Mouse (Mus musculus): ENCODE measurements at regions not wholly inside any gene's neighbourhood (a gene's known extent, or its start where the extent isn't known, plus 50 kb on each side); places are given as distances from the start of the nearest gene placed in this dataset.

DNA sequence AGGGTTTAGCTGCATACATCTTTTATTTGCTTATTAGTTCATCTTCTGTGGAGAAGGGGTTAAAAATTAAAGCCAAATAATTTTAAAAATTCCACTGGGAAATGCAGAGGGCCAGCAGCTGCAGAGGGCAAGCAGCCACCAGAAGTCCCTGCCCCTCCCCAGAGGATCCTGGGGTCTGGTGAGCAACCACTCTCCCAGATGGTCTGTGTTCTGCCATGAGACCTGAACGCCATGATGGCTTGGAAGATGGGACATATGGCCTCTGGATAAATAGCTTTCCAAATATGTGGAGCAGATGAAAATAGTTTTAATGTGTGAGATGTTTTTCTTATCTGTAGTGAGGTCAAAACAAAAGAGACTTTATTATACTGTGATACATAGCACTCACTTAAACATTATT lies 326.1 kb upstream of the Gm5148 start:
- DNase-seq (ENCODE audit: inconsistent age in 2 of 2, low spot score in 1 of 2): no peak

- no peak for DNase-seq (ENCODE audit: inconsistent age in 2 of 2, low spot score in 1 of 2)
These were observed 325.0 kb upstream of the Gm5148 start for GRCm38 (mm10) chr3:38049290-38049689.

DNA sequence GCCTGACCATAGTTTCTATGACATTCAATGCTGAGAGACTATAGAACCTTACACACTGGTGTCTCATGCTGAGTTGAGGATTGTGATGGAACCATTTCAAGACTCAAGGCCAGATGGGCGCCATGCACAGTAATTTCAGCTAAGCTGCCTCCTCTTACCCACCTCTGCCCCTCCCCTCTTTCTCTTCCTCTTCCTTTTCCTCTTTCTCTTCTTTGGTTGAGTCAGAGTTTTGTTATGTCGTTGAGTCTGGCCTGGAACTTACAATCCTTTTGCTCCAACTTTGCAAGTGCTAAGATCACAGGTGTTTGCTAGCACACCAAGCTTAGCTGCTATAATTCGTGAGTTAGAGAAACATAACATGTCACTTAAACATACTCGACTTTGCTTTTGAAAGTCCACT lies 323.2 kb upstream of the Gm5148 start:
- DNase-seq (ENCODE audit: inconsistent age in 2 of 2, low spot score in 1 of 2): no peak

- no peak for DNase-seq (ENCODE audit: inconsistent age in 2 of 2, low spot score in 1 of 2)
These were observed 322.3 kb upstream of the Gm5148 start for GRCm38 (mm10) chr3:38046611-38047010.

GRCm38 (mm10) chr3:38045989-38046388 lies 321.7 kb upstream of the Gm5148 start:
- no peak for DNase-seq (ENCODE audit: inconsistent age in 2 of 2, low spot score in 1 of 2)

DNA sequence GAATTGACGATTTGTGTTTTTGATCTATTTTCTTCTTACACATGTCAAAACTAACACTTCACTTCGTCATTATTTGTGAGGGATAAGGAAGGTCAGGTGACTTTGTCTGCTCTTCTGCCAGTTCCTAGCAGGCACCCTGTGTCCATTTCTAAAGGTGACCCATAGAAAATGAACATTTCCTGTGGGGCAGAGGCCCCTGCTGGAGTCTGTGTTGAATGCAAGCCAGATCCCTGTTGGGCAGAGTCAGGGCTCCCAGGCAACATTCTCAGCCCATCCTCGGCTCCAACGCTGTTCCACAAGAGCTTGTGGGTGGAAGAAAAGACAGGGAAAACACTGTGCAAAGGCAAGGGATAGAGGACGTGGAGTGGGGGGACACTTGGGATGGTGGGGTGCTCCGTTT lies 321.2 kb upstream of the Gm5148 start:
- no peak for DNase-seq (ENCODE audit: inconsistent age in 2 of 2, low spot score in 1 of 2)

DNA sequence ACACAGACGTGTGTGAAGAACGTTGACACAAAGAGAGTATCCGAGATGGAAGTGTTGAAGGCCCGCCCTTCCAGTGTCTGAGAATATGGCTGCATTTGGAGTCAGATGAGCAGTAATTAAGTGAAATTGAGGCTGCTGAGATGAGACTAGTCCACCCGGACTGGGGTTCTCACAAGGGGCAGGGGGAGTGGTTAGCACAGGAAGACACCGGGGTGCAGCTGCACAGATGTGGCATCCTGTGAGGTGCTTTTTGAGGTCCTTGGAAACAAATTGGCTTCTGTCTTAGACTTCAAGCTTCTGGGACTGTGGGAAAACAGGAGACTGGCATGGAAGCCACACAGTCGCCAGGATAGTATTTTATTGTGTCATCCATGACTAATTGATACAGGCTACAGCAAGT lies 320.0 kb upstream of the Gm5148 start:
- DNase-seq (ENCODE audit: inconsistent age in 2 of 2, low spot score in 1 of 2): no peak

DNA sequence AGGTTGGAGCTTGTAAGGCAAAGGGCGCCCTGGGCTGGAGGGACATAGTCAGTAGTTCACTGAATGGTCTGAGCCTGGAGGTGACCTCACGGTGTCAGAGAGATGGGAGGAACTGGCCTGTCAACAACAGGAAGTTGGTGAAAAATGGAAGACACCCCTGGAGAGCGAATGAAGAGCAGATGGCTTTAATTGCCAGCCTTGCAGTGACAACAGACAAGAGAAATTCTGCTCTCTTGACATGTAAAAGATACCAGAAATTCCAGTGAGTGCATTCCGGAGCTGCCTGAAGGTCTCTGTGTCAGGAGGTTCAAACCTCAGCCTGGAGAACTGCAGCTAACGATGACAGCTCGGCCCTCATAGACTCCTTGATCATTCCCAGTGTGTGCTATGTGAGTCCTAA lies 318.3 kb upstream of the Gm5148 start:
- DNase-seq (ENCODE audit: inconsistent age in 2 of 2, low spot score in 1 of 2): peak; percentile 23 to 56

DNA sequence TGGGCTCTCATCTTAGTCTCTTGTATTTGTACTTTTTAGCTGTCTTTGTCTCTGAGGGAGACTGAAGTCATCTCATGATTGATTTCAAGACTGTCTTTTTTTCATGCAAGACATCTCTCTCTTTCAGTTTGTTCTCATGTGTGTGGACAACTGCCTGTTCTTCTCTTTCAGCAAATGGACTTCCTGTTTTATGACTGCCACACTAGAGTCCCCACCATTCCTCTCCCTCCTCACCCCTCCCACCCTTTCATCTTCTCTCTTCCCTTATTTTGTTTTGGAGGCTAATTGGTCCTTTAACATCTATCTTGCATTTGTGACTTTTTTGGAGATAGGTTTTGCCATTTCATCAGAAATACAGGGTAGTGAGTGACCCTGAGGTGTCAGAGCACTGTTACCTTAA lies 311.8 kb upstream of the Gm5148 start:
- DNase-seq (ENCODE audit: inconsistent age in 2 of 2, low spot score in 1 of 2): no peak

GRCm38 (mm10) chr3:38034138-38034537 lies 309.8 kb upstream of the Gm5148 start:
- no peak for DNase-seq (ENCODE audit: inconsistent age in 2 of 2, low spot score in 1 of 2)

- no peak for DNase-seq (ENCODE audit: inconsistent age in 2 of 2, low spot score in 1 of 2)
These were observed 290.5 kb upstream of the Gm5148 start for GRCm38 (mm10) chr3:38014768-38015167.

DNA sequence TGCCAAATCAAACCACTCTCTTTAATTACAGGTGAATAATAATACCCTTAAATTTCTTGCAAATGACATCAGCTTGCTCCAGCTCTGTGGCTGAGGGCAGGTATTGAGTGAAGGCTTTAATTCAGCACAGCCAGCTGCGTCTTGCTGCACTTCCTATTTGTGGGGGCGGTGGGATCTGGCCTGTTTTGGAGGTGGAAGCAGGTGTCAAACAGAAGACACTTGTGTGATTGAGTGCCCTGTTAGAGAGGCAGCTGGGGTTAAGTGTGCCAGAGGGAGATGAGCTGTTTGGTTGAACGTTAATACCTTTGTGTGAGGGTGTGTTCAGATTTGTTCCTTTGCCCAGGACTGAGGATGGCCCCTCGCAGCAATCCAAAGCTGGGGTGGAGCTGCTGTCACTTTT lies 284.9 kb upstream of the Gm5148 start:
- no peak for DNase-seq (ENCODE audit: inconsistent age in 2 of 2, low spot score in 1 of 2)

- DNase-seq (ENCODE audit: inconsistent age in 2 of 2, low spot score in 1 of 2): no peak
These were observed 284.0 kb upstream of the Gm5148 start for GRCm38 (mm10) chr3:38008321-38008720.

DNA sequence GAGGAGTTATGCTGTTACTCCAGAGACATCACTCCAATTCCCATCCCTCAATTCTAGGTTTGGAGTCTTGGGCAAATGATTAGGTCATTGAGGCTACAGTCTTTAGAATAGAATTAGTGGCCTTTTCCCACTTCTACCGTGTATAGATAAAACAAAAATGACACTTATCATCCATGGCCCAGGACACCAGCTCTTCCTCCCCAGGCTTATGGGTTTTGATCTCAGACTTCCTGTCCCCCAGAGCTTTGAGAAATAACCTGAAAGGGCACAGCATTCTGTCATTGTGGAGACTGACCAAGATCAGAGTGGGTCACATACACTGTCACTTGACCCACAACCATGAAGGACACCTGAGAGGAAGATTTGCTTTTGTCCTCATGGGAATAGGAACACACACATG lies 283.3 kb upstream of the Gm5148 start:
- DNase-seq (ENCODE audit: inconsistent age in 2 of 2, low spot score in 1 of 2): no peak

DNA sequence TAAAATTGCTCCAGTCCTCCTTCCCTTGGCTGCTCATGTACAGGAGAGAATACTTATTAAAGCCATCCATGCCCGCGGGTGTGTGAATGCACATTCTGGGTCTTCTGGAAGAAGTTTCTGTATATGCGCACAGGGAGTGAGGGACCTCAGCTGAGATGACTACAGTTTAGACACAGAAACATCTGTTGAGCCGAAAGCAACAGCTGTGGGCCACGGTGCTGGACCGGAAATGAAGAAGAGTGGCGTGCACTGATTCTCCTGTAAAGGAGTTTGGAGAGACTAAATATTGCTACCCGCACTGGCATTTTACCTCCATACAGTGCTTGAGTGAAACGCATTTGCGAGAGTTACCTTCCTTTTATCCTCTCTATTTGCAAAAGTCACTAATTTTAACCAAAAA lies 278.0 kb upstream of the Gm5148 start:
- DNase-seq (ENCODE audit: inconsistent age in 2 of 2, low spot score in 1 of 2): no peak

DNA sequence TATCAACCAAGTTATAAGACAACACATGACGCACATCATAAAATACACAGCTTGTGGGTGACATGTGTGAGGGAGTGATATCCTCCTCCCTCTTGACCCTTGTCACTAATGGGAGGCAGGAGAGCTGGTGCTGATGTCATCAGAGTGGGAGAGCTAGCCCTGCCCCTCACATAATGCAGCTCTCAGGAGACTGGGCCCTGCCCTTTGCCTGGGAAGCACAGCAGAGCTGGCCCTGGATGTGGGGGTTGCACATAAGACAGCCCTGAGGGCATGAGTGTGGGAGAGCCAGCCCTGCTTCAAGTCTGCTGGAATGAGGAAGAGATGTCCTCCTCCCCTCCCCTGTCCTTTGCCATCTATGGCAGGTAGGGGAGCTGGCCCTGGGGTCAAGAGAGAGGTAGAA lies 275.5 kb upstream of the Gm5148 start:
- no peak for DNase-seq (ENCODE audit: inconsistent age in 2 of 2, low spot score in 1 of 2)

GRCm38 (mm10) chr3:37997998-37998397 lies 273.7 kb upstream of the Gm5148 start:
- no peak for DNase-seq (ENCODE audit: inconsistent age in 2 of 2, low spot score in 1 of 2)

GRCm38 (mm10) chr3:37989992-37990391 lies 265.7 kb upstream of the Gm5148 start:
- DNase-seq (ENCODE audit: inconsistent age in 2 of 2, low spot score in 1 of 2): no peak

- no peak for DNase-seq (ENCODE audit: inconsistent age in 2 of 2, low spot score in 1 of 2)
These were observed 263.6 kb upstream of the Gm5148 start for GRCm38 (mm10) chr3:37987775-37988505.

- DNase-seq (ENCODE audit: inconsistent age in 2 of 2, low spot score in 1 of 2): no peak
These were observed 262.9 kb upstream of the Gm5148 start for GRCm38 (mm10) chr3:37987007-37987774.

- DNase-seq (ENCODE audit: inconsistent age in 2 of 2, low spot score in 1 of 2): no peak
These were observed 260.4 kb upstream of the Gm5148 start for GRCm38 (mm10) chr3:37984706-37985105.

DNA sequence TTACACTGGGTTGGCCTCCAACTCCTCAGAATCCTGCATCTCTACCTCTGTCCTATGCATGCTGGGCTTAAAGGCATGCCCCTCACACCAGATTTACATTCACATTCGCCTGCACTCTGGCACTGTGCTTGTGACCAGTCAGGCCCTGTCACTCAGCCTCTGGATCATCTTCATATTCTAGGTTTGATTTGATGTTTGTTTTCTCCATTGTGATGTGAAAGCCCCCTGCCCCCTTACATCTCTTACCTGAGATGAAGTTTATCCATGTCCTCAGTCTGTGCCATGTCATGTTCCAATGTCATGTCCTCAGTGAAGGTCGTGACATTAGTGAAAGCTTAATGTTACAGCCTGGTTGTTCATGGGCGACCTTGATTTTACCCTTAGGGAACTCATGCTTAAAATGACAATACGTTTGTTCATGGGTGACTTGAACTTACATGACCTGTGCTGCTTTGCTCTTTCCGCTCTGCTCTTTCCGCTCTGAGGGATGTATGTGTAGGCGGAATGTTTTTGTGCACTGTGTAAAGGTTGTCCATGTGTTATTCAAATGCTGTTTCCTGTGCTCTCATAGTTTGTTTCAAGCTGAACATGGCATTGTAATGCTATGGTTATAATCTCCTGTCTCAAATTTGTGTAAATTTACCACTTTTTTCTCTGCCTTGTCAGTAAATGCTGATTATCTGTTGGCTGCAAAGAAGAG lies 257.3 kb upstream of the Gm5148 start:
- DNase-seq (ENCODE audit: inconsistent age in 2 of 2, low spot score in 1 of 2): no peak

Measured in adrenal gland, adult (tissue).